Mouse (Mus musculus): Measurements from ENCODE around the gene Tmem160. TPM values are rescaled to one million over a fixed set of nuclear protein-coding genes. Genes with fewer than 3 reads are reported as not detected.

The Tmem160 gene
- polyA plus RNA-seq, 1 experiment from 2014 or later = 55.9 TPM

GRCm38 (mm10) chr7:16474445-16474844, 21.9 kb downstream of the Tmem160 start:
- no peak for ATAC-seq (ENCODE audit: low FRiP score)
- 5% methylated on average over 33 of the region's 33 CpGs for WGBS
- H3K36me3 ChIP-seq = no peaks in the 10 kb centered on the region
- peak overlapping the region; percentile 20 for H3K4me3 ChIP-seq
- H3K9ac ChIP-seq = no peak overlapping the region
- H3K9me3 ChIP-seq (replicated peaks) = no peaks in the 10 kb centered on the region
- H3K27me3 ChIP-seq = peaks cover 80% of the 10 kb centered on the region
- H3K27ac ChIP-seq = no peak overlapping the region
- peaks cover 23% of the 10 kb centered on the region for H3K4me1 ChIP-seq
- peak overlapping the region; percentile 25; the same call in 1 of the 2 replicates for H3K4me2 ChIP-seq (replicated peaks)

GRCm38 (mm10) chr7:16475321-16475720, 22.7 kb downstream of the Tmem160 start:
- Histone ChIP-seq H3K9ac (no peak overlapping the region), H3K4me1 (peaks cover 23% of the 10 kb centered on the region), H3K27me3 (peaks cover 78% of the 10 kb centered on the region), H3K4me3 (peak overlapping the region; percentile 25; the same call in 1 of the 2 replicates), H3K4me2 (replicated peaks) (peak overlapping the region; percentile 57), H3K27ac (no peak overlapping the region), H3K36me3 (no peaks in the 10 kb centered on the region), H3K9me3 (replicated peaks) (no peaks in the 10 kb centered on the region)
- WGBS = 3% methylated on average over 23 of the region's 23 CpGs
- ATAC-seq (ENCODE audit: low FRiP score) = no peak

- peak overlapping the region; percentile 35 for H3K4me3 ChIP-seq
- peaks cover 23% of the 10 kb centered on the region for H3K4me1 ChIP-seq
- H3K9ac ChIP-seq = peak overlapping the region; percentile 38; the same call in 1 of the 2 replicates
- peak; percentile 13; the same call in 1 of the 2 replicates for ATAC-seq (ENCODE audit: low FRiP score)
- no peaks in the 10 kb centered on the region for H3K9me3 ChIP-seq (replicated peaks)
- H3K27ac ChIP-seq = no peak overlapping the region
- peak overlapping the region; percentile 57 for H3K4me2 ChIP-seq (replicated peaks)
- H3K27me3 ChIP-seq = peaks cover 74% of the 10 kb centered on the region
- WGBS = 2% methylated on average over 55 of the region's 59 CpGs
- H3K36me3 ChIP-seq = no peaks in the 10 kb centered on the region
These were observed 23.4 kb downstream of the Tmem160 start for GRCm38 (mm10) chr7:16475764-16476599.

- Histone ChIP-seq H3K27ac (no peak overlapping the region), H3K9me3 (replicated peaks) (no peaks in the 10 kb centered on the region), H3K9ac (0 out of 2 replicates have a peak overlapping the region, but pooled peaks have one; percentile 38), H3K4me2 (replicated peaks) (peak overlapping the region; percentile 57), H3K4me1 (peaks cover 23% of the 10 kb centered on the region), H3K27me3 (peaks cover 72% of the 10 kb centered on the region), H3K4me3 (peak overlapping the region; percentile 35), H3K36me3 (no peaks in the 10 kb centered on the region)
- 2% methylated on average over 32 of the region's 34 CpGs for WGBS
- no peak for ATAC-seq (ENCODE audit: low FRiP score)
These were observed 24.0 kb downstream of the Tmem160 start for GRCm38 (mm10) chr7:16476600-16476989.

GRCm38 (mm10) chr7:16477628-16478027, 25.0 kb downstream of the Tmem160 start, which contains the start of gene Npas1:
Npas1 (minus strand) TSS chr7:16477728.
- H3K4me3 ChIP-seq = peak within 1 kb of the TSS; percentile 35
- no peaks in the 10 kb centered on the region for H3K36me3 ChIP-seq
- peak within 1 kb of the TSS; percentile 57 for H3K4me2 ChIP-seq (replicated peaks)
- no peaks in the 10 kb centered on the region for H3K9me3 ChIP-seq (replicated peaks)
- H3K27ac ChIP-seq = no peak within 1 kb of the TSS
- 0 out of 2 replicates have a peak within 1 kb of the TSS, but pooled peaks have one; percentile 38 for H3K9ac ChIP-seq
- H3K4me1 ChIP-seq = peaks cover 20% of the 10 kb centered on the region
- no peak for ATAC-seq (ENCODE audit: low FRiP score)
- H3K27me3 ChIP-seq = peaks cover 64% of the 10 kb centered on the region
- WGBS = 86% methylated on average over 8 of the region's 8 CpGs

GRCm38 (mm10) chr7:16488816-16489215, 36.2 kb downstream of the Tmem160 start:
- Histone ChIP-seq H3K4me1 (no peaks in the 10 kb centered on the region), H3K36me3 (0 out of 2 replicates have a peak, but pooled peaks cover under 1% of the 10 kb centered on the region), H3K27ac (no peak overlapping the region), H3K4me2 (replicated peaks) (no peak overlapping the region), H3K27me3 (no peaks in the 10 kb centered on the region), H3K9ac (no peak overlapping the region), H3K4me3 (no peak overlapping the region), H3K9me3 (replicated peaks) (no peaks in the 10 kb centered on the region)
- no peak for ATAC-seq (ENCODE audit: low FRiP score)

GRCm38 (mm10) chr7:16489948-16490347, 37.4 kb downstream of the Tmem160 start:
- Histone ChIP-seq H3K4me3 (no peak overlapping the region), H3K27ac (no peak overlapping the region), H3K4me2 (replicated peaks) (no peak overlapping the region), H3K4me1 (no peaks in the 10 kb centered on the region), H3K9ac (no peak overlapping the region), H3K36me3 (peaks cover 5% of the 10 kb centered on the region; the same call in 1 of the 2 replicates), H3K27me3 (no peaks in the 10 kb centered on the region), H3K9me3 (replicated peaks) (no peaks in the 10 kb centered on the region)
- no peak for ATAC-seq (ENCODE audit: low FRiP score)
- 90% methylated on average over 9 of the region's 9 CpGs for WGBS

- Histone ChIP-seq H3K9me3 (replicated peaks) (no peaks in the 10 kb centered on the region), H3K9ac (no peak overlapping the region), H3K4me2 (replicated peaks) (no peak overlapping the region), H3K27ac (no peak overlapping the region), H3K27me3 (no peaks in the 10 kb centered on the region), H3K4me1 (no peaks in the 10 kb centered on the region), H3K36me3 (peaks cover 23% of the 10 kb centered on the region), H3K4me3 (no peak overlapping the region)
- peak; percentile 59; the same call in 1 of the 2 replicates for ATAC-seq (ENCODE audit: low FRiP score)
- WGBS = 29% methylated on average over 3 of the region's 3 CpGs
These were observed 39.2 kb downstream of the Tmem160 start for GRCm38 (mm10) chr7:16491759-16492158.

GRCm38 (mm10) chr7:16492211-16492610, 39.6 kb downstream of the Tmem160 start:
- no peak for ATAC-seq (ENCODE audit: low FRiP score)
- Histone ChIP-seq H3K4me2 (replicated peaks) (no peak overlapping the region), H3K4me3 (no peak overlapping the region), H3K4me1 (no peaks in the 10 kb centered on the region), H3K9me3 (replicated peaks) (no peaks in the 10 kb centered on the region), H3K9ac (no peak overlapping the region), H3K36me3 (peaks cover 28% of the 10 kb centered on the region), H3K27me3 (no peaks in the 10 kb centered on the region), H3K27ac (no peak overlapping the region)
- WGBS = 66% methylated on average over 3 of the region's 3 CpGs

- ATAC-seq (ENCODE audit: low FRiP score) = no peak; the same call in 1 of the 2 replicates
- 31% methylated on average over 2 of the region's 2 CpGs for WGBS
- Histone ChIP-seq H3K36me3 (peaks cover 39% of the 10 kb centered on the region), H3K4me2 (replicated peaks) (no peak overlapping the region), H3K9ac (no peak overlapping the region), H3K27me3 (no peaks in the 10 kb centered on the region), H3K4me3 (no peak overlapping the region), H3K27ac (no peak overlapping the region), H3K4me1 (no peaks in the 10 kb centered on the region), H3K9me3 (replicated peaks) (no peaks in the 10 kb centered on the region)
These were observed 40.8 kb downstream of the Tmem160 start for GRCm38 (mm10) chr7:16493361-16493760.

GRCm38 (mm10) chr7:16496260-16496659, 43.7 kb downstream of the Tmem160 start:
- Histone ChIP-seq H3K9me3 (replicated peaks) (no peaks in the 10 kb centered on the region), H3K36me3 (peaks cover 57% of the 10 kb centered on the region)

GRCm38 (mm10) chr7:16499671-16500104, 47.1 kb downstream of the Tmem160 start:
- Histone ChIP-seq H3K27me3 (no peaks in the 10 kb centered on the region), H3K4me3 (no peak overlapping the region), H3K9ac (no peak overlapping the region), H3K9me3 (replicated peaks) (no peaks in the 10 kb centered on the region), H3K27ac (no peak overlapping the region), H3K4me1 (no peaks in the 10 kb centered on the region), H3K36me3 (peaks cover 82% of the 10 kb centered on the region), H3K4me2 (replicated peaks) (no peak overlapping the region)
- ATAC-seq (ENCODE audit: low FRiP score) = peak; percentile 43; the same call in 1 of the 2 replicates
- 67% methylated on average over 6 of the region's 6 CpGs for WGBS

More at GRCm38 (mm10) chr7:16496260-16496659, 43.7 kb downstream of the Tmem160 start:
- Histone ChIP-seq H3K4me2 (replicated peaks) (no peak overlapping the region), H3K4me1 (no peaks in the 10 kb centered on the region), H3K27me3 (no peaks in the 10 kb centered on the region), H3K9ac (no peak overlapping the region), H3K27ac (no peak overlapping the region), H3K4me3 (no peak overlapping the region)
- WGBS = 83% methylated on average over 3 of the region's 3 CpGs
- ATAC-seq (ENCODE audit: low FRiP score) = no peak

All from hindbrain, embryonic 12.5 days (tissue).